Mouse (Mus musculus) left cerebral cortex, adult 6 months (tissue): Measurements from ENCODE around the gene Phf14. TPM values are rescaled to one million over a fixed set of nuclear protein-coding genes. Genes with fewer than 3 reads are reported as not detected.

Source experiments
- long read RNA-seq, 2 experiments: library from polyadenylated mRNA; unstranded; transcript quantifications; one replicate each; pipeline ENCODE4 v2.0.0; 2019 to 2020
- polyA plus RNA-seq: library from polyadenylated mRNA; unstranded; fragments of <200 nt; fragmentation: Nextera tagmentation; gene quantifications from 2 replicates; pipeline ENCODE4 v1.2.3, GENCODE M21; 2021

Gene Phf14
- 18.9 and 23.2 TPM in 2 replicates for polyA plus RNA-seq
- long read RNA-seq, experiment 1, full-length matches to known transcripts = 3 of 36 reads
- long read RNA-seq, experiment 1, partial matches to known transcripts = 9 of 36 reads
- long read RNA-seq, experiment 1, other reads (novel, unspliced or antisense) = 24 of 36 reads
- long read RNA-seq, experiment 2, full-length matches to known transcripts = 4 of 24 reads
- long read RNA-seq, experiment 2, partial matches to known transcripts = 14 of 24 reads
- long read RNA-seq, experiment 2, other reads (novel, unspliced or antisense) = 6 of 24 reads

DNA sequence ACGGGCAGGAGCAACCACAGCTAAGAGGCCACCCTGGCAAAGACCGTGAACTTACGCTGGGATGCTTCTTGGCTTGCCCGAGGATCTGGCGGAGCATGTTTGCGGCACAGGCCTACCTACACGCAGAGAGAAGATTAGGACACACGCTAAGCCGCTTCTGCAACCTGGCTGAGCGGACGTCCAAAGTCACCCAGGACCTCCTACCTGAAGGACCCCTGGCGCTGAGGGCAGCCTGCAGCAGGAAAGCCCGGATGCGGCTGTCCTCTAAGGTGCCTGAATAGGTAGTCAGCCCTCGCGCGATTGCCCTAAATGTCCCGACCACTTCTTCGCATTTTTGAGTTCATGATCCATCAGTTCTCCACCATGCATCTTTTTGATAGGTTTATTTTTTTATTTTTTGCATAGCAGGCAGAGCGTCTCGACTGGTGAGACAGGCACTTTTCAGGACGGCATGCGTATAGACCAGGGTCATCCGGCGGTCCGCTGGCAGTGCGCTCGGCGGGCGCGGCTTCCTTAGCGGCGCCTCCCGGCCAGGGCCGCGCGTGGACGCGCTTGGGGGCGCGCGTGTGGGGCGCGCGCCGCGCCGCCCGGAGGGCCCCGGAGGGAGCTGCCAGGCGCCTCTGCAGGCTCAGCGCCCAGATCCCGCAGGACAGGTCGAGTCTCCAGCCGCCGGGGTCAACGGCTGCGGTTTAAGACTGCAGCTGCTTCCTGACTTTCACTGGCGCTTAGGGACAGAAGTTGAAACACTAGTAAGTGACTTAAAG, at the start of gene Phf14, which contains the start of gene Ndufa4:
Phf14 (plus strand) TSS at position 541 of the 764 bp plus-strand sequence.
Ndufa4 (minus strand) TSS at position 229 of the 764 bp plus-strand sequence.

Other genes with a start within 250 kb of the Phf14 start
- 3,676 and 4,057 TPM in 2 replicates for gene Ndufa4, start 312 bp upstream of the Phf14 start, polyA plus RNA-seq